Mouse (Mus musculus) adrenal gland, postnatal 4 days (tissue): ENCODE results near the gene Kank3. TPM values are rescaled to one million over a fixed set of nuclear protein-coding genes. Genes with fewer than 3 reads are reported as not detected.
"Not testable (repeated sequence)": the region's sequence is repeated elsewhere in the genome, so short reads cannot be mapped to it uniquely, and the experiment has no call there.

Source experiments
- DNase-seq, 2 experiments: peaks; one replicate each; pipeline ENCODE4 v3.0.0; 2021 to 2022; ENCODE audit warnings: low spot score in 2 of 2, mixed read lengths in 2 of 2
- total RNA-seq, 2 experiments: library from RNA; stranded (reverse); gene quantifications; 2 replicates each; pipeline ENCODE4 v1.2.3; 2021

Kank3 gene
- total RNA-seq, 2 experiments from 2014 or later, result 117 to 136 TPM

DNA sequence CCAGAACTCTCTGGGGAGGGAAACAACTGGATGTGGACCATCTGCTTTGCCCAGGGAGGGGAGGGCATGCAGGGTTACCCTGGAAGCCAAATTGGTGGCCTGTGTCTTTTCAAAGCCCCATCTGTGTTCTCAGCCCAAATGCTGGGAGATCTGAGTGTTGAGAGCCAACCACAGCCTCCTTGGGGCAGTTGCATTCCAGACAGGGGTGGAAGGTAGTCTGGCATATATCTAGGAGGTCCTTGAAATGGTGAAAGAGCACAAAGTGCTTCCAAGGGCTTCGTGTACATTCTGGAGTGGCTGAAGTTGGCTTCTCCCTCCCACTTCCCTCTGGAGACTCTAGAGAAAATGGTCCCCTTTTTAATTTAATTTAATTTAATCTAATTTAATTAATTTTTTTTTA, 5.6 kb upstream of the Kank3 start:
- no peak for DNase-seq

DNA sequence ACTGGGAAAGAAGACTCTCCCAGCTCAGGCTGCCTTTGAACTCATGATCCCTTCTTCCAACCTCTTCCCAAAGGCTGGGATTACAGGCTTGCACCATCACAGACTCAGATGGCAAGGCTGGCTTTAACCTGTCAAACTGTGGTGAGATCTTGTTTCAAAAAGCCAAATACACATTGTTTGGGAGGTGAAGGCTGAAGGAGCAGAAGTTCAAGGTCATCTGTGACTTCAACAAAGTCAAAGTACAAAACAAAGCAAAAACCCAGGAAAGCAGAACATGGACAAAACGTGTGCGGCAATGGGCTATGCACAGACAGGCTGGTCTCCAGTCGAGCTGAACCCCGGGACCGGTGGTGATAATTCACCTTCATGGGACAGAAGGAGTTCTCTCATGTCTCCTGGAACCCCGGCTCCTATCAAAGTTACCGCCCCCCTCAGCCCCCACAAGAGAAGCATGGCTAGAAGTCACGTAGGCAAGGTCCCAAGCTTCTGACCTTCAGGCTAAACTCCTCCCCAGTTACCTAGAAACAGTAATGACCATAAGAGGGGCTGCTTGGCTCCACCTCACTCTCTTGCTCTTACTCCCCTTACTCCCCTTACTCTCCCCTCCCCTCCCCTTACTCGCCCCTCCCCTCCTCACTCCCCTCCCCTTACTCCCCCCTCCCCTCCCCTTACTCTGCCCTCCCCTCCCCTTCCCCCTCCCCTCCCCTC, 3.0 kb upstream of the Kank3 start:
- no peak for DNase-seq

DNA sequence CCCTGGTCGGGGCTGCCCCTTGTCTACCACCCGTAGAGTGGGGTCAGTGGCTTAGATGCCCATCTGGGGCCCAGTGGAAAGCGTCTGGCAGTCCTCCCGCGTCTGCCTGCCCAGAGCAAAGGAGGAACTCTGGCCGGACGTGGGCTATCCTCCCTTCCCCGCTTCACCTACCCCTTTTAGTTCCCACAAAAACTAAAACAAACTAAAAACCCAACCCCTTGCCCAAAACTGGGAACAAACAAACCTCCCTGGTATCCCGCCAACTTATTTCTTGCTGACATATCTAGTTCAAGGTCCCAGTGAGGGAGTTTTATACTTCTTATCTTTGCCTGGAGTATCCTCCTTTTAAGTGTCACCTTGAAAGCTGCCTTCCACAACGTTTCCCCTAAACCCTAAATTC, 2.1 kb upstream of the Kank3 start:
- no peak for DNase-seq

DNA sequence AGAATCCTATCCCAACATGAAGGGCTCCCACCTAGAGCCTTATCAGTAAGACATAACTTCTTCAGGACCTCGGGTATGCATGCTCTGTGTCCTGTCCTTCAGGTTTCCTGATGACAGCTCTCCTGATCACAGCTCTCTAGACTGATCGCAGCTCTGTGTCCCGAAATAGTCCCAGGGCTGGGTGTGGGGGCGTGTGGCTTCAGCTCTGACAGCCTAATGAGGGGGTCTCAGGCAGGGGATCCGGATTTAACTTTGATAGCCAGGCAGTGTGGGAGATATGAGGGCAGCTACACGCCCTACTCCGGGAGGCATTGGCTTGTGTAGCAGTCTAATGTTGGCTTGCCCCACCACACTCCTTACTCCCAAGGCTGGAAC, 810 bp downstream of the Kank3 start:
- DNase-seq, result no peak

DNA sequence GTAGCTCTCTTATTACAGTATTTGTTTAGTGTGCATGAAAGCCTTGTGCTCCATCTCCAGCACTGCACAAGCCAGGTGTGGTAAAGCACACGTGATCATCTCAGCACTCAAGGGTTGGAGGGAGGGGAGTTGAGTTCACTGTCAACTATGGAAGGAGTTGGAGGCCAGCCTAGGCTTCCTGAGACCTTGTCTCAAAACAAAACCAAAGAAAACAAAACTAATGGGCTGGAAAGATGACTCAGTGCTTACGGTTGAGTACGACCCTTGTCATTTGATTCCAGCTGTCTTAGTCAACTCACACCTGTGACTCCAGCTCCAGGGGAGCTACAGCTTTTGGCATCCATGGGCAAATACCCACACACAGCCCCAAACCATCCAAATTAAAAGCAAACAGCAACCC, 2.2 kb downstream of the Kank3 start:
- DNase-seq, result no peak

DNA sequence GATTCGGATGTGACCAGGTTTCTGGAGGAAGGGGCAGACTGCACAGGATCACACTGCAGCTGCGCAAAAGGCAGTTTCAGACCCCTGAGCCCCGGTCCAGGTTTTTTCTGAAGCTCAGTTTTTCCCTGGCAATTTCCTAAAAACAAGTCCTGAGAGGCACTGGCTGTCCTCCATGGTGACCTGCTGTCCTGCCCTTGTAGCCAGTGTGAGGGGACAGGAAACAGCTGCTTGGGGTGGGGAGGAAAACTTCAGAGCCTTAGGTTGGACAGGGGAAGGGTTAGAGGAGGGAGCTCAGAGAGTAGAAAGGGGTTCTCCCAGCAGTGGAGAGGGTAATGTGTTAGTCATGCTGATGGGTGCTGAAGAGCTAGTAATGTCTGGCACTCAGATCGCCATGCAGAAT, 2.7 kb downstream of the Kank3 start:
- no peak for DNase-seq

DNA sequence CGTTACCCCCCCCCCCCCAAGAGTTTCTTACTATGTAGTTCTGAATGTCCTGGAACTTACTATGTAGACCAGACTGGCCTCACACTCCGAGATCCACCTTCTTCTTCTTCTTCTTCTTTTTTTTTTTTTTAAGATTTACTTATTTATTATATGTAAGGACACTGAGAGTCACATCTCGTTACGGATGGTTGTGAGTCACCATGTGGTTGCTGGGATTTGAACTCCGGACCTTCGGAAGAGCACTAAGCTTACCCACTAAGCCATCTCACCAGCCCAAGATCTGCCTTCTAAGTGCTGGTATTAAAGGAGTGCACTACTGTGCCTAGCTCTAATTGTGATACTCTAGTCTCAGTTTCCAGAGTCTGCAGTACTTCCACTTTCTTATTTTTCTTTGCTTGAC, 5.1 kb downstream of the Kank3 start:
- DNase-seq, result no peak

DNA sequence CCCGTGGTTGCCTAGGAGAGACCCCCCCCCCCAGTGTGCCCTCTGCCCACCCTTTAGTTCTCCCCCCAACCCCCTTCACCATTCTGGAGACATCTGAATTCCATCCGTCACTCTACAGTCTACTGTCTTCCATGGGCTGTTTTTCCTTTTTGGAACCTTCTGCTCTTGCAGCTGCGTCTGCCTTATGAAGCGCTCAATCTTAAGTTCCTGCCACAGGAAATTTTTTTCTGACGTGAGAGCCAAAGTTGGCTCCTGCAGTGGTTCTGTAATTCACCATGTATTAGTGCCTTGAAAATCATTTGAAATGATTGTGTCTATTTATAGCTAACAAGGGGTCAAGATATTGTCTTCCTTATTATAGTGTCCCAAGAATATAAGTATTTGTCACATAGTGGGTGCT, 6.3 kb downstream of the Kank3 start:
- DNase-seq, result no peak

DNA sequence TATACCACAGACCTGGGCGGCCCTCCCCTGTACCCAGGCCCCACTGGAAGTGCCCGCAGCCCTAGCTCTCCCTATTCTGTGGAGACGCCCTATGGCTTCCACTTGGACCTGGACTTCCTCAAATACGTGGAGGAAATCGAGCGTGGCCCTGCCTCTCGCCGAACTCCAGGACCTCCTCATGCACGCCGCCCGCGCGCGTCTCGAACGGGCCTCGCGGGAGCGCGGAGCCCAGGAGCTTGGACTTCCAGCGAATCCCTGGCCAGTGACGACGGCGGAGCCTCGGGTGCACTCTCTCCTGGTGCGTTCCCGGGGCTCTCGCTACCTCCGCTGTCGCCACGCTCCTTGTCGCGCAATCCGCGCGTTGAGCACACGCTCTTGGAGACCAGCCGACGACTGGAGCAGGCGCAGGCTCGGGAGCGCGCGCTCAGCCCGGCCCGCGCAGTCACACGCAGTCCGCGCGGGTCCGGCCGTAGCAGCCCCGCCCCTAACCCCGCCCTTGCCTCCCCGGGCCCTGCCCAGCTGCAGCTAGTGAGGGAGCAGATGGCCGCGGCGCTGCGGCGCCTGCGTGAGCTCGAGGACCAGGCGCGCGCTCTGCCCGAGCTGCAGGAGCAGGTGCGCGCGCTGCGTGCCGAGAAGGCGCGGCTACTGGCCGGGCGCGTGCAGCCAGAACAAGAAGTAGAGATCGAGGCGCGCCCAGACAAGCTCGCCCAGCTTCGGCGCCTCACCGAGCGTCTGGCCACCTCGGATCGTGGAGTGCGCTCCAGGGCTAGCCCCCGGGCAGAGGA, 7.1 kb downstream of the Kank3 start:
- peak; percentile 71 to 79 for DNase-seq

DNA sequence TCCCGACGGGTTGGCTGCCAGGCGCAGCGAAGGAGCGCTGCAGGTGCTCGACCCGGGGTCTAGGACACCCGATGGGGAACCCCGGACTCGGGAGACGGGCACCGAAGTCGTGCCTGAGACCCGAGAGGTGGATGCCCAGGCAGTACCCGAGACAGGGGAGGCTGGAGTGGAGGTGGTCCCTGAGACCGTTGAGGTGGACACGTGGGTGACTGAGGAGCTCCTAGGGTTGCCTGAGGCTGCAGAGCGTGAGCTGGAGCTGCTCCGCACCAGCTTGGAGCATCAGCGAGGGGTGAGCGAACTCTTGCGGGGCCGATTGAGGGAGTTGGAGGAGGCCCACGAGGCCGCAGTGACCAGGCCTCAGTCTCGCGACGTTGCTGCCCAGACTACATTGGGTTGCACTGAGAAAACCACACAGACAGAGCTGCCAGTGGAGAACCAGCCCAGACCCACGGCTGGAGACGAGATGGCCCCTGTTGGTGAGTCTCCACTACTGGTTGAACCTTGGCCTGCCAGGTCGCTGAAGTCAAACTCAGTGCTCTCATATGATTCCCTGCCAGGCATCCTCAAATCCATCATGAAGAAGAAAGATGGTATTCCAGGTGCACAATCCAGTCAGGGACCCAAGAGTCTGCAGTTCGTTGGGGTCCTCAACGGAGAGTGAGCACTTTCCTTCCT, 7.8 kb downstream of the Kank3 start:
- DNase-seq, result no peak

DNA sequence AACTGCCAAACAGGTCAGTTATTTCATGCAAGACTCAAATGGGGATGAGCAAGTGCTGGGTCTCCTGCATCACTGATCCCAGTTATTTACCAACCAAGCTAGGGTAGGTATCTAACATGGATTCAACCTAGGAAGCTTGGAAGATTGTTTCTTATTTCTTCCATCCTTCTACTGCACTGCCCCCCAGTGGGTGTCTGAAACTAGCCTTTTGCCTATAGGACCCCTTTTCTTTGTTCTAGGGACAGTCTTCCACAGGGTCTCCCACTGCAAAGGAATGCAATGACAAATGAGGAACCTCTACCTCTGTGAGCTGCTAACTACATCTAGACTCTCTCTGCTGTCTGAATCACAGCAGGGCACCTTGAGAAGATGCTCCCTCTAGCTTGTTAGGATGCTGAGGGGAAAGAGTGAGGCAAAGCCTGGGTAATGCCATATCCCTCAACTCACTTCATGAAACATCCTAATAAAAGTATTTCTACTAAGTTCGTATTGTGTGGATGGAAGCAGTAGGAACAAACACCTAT, 12.2 kb downstream of the Kank3 start:
- no peak for DNase-seq

DNA sequence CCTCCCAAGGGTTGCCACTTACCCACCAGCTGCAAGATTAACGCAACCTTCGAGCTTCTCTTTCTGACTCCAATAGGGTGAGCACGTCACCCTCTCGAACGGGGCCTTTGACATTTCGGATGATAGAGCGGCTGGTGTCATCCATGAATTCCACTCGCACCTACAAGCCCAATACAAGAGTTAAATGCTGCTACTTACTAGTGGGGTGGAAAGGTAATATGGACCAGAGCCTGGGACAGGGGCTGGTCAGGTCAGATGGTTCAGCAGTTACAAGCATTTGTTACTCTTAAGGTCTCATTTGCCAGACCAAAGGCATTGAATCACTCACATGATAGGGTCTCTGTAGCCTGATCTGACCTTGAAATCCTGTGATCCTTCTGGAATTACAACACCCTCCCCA, 12.9 kb downstream of the Kank3 start:
- DNase-seq, result not testable (repeated sequence)

DNA sequence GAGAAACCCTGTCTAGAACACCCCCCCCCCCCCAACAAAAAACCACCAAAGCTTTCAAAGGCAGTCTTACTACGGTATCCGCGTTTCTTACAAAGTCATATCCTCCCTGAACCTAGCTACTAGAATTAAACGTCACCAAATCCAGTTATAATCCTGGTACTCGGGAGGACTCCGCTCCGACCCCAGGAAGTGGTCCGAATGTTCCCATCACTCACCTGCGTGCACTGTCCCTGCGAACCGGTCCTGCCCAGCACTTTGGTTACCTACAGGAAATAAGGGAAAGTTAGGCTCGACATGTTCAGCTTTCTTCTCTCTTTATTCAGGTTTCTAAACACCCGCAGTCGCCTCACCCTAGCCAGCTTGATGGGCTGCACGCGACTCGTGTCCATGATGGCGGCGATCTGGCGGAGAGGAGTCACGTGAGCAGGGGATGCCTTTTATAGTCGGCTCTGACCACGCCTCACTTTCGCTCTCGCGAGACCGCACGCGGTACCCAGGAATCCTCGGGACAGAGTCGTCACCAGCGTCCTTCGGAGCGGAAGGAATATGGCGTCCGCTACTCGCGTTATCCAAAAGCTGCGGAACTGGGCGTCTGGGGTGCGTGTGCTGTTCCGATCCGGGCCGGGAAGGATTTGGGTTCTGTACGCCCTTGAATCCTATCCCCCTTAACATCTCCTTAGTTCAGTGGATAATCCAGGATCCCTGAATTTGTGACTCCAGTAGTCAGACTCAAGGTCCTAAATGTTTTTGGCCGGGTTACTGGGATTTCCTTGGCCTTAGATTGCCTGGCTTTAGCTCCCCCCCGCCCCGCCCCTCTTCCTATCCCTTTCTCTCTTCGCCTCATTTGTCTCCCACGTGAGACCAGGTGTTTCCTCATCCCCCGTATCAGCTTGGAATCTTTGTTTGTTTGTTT, 14.0 kb downstream of the Kank3 start, which contains the start of the genes Rps28 and Ndufa7:
TSS of gene Rps28 (minus strand) at position 479 of the 913 bp plus-strand sequence.
TSS of gene Ndufa7 (plus strand) at position 489 of the 913 bp plus-strand sequence.
- DNase-seq, result peak; percentile 95 to 97

DNA sequence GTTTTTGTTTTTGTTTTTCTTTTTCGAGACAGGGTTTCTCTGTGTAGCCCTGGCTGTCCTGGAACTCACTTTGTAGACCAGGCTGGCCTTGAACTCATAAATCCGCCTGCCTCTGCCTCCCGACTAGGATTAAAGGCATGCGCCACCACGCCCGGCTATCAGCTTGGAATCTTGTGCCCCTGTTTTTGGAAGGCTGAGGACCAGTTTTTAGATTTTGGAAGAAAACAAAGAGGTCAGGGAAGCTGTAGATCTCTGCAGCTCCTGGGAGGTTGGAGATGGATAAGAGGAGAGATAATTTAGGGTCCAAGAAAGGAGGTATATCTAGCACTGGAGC, 14.6 kb downstream of the Kank3 start:
- DNase-seq, result not testable (repeated sequence)

DNA sequence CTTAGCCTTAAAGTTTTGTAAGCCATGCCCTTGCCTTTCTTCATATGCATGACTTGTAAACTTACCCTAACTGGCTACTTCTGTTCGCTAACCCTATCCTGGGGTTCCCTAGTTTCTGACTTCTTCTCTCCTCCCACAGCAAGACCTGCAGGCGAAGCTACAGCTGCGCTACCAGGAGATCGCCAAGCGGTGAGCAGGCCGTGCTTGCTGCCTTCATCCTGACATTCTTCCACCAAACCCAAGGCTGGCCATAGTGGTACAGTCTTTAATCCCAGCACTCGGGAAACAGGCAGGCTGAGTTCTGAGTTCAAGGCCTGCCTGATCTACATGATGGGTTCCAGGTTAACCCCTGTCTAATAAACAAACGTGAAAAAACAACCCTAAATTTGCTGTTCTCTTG, 15.1 kb downstream of the Kank3 start:
- DNase-seq, result no peak

DNA sequence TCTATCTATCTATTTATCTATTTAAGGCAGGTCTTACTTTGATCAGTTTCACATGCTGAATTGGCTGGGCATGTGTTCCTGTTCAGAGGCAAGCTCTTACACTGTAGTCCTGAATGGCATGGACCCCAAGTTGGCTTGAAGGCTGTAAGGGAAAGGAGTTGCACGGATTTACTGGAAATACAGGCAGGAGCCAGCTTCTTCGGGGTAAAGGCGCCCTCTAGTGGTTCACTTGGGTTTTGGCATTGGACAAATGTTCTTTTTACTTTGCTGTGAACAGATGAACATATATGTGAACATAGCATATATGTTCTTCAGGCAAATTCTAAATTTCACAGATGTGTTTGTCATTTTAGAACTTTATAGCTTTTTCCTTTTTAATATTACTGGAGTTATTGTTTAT, 16.5 kb downstream of the Kank3 start:
- no peak for DNase-seq

DNA sequence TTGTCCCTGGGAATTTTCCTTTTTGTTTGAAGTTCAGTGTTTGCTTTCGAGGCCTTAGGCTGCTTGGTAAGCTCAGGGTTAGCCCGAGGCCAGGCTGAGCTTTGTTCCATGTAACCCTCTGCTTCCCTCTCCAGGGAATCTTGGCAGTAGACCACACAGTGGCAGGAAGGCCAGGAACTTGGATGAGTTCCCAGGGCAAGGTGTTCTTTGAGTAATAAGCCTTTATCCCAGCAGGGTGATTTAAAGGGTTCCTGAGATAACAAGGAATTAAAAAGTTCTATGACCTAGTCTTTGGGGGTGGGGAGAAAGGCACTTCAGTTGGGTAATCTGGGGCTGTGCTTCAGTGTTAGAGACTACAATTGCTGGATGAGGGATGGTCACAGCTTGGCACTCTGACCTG, 18.6 kb downstream of the Kank3 start:
- peak in 1 of 2 experiments; percentile 65 for DNase-seq

DNA sequence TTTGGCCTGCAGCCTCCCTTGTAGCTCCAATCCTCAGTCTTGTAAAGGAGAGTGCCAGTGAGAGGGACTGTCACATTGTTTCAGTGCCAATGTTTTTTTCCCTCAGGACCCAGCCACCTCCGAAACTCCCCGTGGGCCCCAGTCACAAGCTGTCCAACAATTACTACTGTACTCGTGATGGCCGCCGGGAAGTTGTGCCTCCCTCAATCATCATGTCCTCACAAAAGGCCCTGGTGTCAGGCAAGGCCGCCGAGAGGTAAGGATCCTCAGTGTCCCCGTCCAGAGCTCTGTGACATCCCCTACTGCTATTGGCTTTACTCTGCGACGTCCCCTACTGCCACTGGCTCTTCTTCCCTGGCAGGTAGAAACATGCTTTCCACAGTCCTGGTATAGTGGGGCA, 19.2 kb downstream of the Kank3 start:
- no peak for DNase-seq

DNA sequence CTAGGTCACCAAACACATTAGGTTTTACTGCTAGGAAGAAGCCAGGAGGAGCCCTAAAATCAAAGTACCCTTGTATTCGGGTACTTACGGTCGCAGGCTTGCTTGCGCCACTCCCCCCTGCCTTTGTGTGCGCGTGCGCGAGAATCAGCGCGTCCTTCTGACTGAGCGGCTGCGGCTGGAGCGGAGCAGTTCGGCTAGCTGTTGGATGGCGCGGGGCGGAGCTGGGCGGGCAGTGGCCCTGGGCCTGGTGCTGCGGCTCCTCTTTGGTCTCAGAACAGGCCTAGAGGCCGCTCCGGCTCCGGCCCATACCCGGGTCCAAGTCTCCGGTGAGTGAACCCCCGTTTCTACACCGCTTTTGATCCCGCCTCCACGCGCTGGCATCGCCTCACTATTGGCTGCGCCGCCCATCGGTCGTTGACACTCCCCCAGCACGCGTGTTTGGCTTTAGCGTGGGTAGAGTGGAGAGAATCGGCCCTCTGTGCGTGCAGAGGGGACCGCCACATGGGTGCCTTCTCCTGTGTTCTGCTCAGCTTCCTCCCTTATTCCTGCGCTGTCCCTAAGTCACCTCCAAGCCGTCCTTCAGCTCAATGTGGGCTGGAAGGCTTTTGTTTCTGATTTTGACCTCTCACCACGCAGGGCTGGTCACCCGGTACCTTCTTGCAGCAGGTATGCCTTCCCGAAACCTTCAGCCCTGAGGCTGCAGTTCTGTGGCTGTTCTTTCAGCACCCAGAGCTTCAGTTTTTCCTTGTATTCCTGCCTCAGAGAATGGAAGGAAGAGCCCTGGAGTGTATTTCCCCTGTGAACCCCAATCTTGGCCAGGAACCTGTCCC, 32.9 kb downstream of the Kank3 start, which contains the start of gene Cd320:
TSS of gene Cd320 (plus strand) at position 126 of the 830 bp plus-strand sequence.
- DNase-seq, result peak; percentile 69 to 84

DNA sequence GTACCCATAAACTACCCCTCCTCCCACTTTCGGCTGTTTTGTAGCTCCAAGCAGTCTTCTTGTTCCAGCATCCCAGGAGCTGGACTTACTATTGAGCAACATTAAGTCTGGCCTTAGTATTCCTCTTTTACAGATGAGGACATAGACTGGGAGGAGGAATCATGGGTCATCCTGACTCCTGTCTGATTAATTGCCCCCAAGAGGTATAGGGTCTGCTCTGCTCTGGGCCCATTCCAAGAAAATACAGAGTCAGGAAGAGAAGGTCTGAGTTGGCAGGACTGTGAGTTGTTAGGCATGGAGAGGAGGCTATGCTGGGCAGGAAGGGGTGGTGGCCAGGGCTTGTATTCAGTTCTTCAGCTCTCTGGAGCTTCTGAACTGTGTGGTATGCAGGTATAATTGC, 33.9 kb downstream of the Kank3 start:
- no peak for DNase-seq
